Mouse (Mus musculus): Measurements from ENCODE around the gene Ptms.

DNA sequence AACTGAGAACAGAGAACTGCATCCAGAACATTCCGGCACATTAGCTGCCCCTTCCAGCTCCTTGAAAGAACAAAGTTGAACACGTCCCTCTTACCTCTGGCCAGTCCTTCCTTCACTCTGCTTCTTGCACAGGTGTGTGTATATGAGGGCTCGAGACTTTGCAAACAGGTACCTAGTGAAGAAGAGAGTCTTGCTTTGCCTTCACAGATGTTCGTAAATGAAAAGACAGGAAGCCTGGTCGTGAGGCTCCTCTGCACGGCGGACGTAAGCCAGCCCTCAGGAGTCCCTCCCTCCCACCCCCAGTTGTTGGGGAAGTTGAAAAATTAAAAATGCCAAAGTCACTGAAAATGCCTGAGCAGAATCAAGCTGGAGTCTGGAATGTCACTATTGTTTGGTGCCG is 31.9 kb downstream of the Ptms start, which contains the start of gene Cd4:
- TF ChIP-seq CTCF (conservative IDR thresholded peaks at IDR 0.05; ENCODE audit: low read length) (no peak), NANOG (IDR thresholded peaks at IDR 0.05; ENCODE audit: borderline replicate concordance, low read length) (no peak), POU5F1 (IDR thresholded peaks at IDR 0.05; ENCODE audit: borderline replicate concordance, low read length) (no peak)

Data from E14TG2a.4 (cell line).